Mouse (Mus musculus) MEL (cell line): ENCODE results near the gene Gpat3. TPM values are rescaled to one million over a fixed set of nuclear protein-coding genes. Genes with fewer than 3 reads are reported as not detected.

Experiments used
- DNase-seq: peaks from one replicate; pipeline ENCODE4 v3.0.0; 2011; ENCODE audit warnings: low read depth, low spot score
- H3K27ac ChIP-seq: 2 replicates; pipeline ENCODE4 v1.5.1; 2012; ENCODE audit warnings: low read depth, mild to moderate bottlenecking, control low read depth, low read length, moderate library complexity; ENCODE audit not compliant: control insufficient read depth
- H3K27me3 ChIP-seq, 2 experiments: fragments of 150-350 bp in 1 of 2; sonication (generic) in 1 of 2; 2 replicates each; pipeline ENCODE4 v1.6.1; 2012; ENCODE audit warnings: low read length in 2 of 2, mild to moderate bottlenecking in 2 of 2, improper control_type of control experiment in 1 of 2, moderate library complexity in 1 of 2; ENCODE audit not compliant: insufficient read depth in 2 of 2, control insufficient read depth in 1 of 2
- H3K36me3 ChIP-seq, 2 experiments: 2 replicates each; pipeline ENCODE4 v1.6.1; 2012 to 2014; ENCODE audit warnings: low read length in 2 of 2, improper control_type of control experiment in 1 of 2, inconsistent platforms in 1 of 2, mild to moderate bottlenecking in 1 of 2; ENCODE audit not compliant: insufficient read depth in 2 of 2, control insufficient read depth in 1 of 2
- H3K4me1 ChIP-seq, 2 experiments: fragments of 150-350 bp in 1 of 2; sonication (generic) in 1 of 2; 2 replicates each; pipeline ENCODE4 v1.6.1; 2012; ENCODE audit warnings: low read length in 2 of 2, improper control_type of control experiment in 1 of 2, mild to moderate bottlenecking in 1 of 2; ENCODE audit not compliant: insufficient read depth in 2 of 2, control insufficient read depth in 1 of 2
- H3K4me3 ChIP-seq, 2 experiments: fragments of 150-350 bp in 1 of 2; sonication (generic) in 1 of 2; 2 replicates each; pipeline ENCODE4 v1.5.1; 2012; ENCODE audit warnings: low read depth in 2 of 2, low read length in 2 of 2, mild to moderate bottlenecking in 2 of 2, moderate library complexity in 2 of 2, control low read depth in 1 of 2, improper control_type of control experiment in 1 of 2; ENCODE audit not compliant: control insufficient read depth in 1 of 2, insufficient read depth in 1 of 2
- H3K79me2 ChIP-seq: 2 replicates; pipeline ENCODE4 v1.6.1; 2012; ENCODE audit warnings: mild to moderate bottlenecking, low read length, moderate library complexity; ENCODE audit not compliant: control insufficient read depth, poor library complexity, insufficient read depth
- H3K9ac ChIP-seq: 2 replicates; pipeline ENCODE4 v1.6.1; 2012; ENCODE audit warnings: low read depth, mild to moderate bottlenecking, control low read depth, low read length, moderate library complexity; ENCODE audit not compliant: control insufficient read depth, poor library complexity, severe bottlenecking
- H3K9me3 ChIP-seq: fragments of 150-350 bp; sonication (generic); replicated peaks from 2 replicates; pipeline ENCODE4 v1.6.1; 2012; ENCODE audit warnings: mild to moderate bottlenecking, low read length, improper control_type of control experiment, moderate library complexity; ENCODE audit not compliant: insufficient read depth
- CHD1 ChIP-seq: IDR thresholded peaks from 2 replicates; pipeline ENCODE4 v1.6.1; 2012; ENCODE audit warnings: low read depth, mild to moderate bottlenecking, inconsistent platforms, low read length, improper control_type of control experiment
- CHD2 ChIP-seq: IDR thresholded peaks from 2 replicates; pipeline ENCODE4 v1.6.1; 2011; ENCODE audit warnings: low read length, improper control_type of control experiment
- CTCF ChIP-seq, 3 experiments: IDR thresholded peaks in 2 of 3; conservative IDR thresholded peaks in 1 of 3; 2 replicates each; pipeline ENCODE4 v1.5.1; 2011 to 2012; ENCODE audit warnings: low read length in 3 of 3, low read depth in 2 of 3, mild to moderate bottlenecking in 2 of 3, improper control_type of control experiment in 1 of 3, inconsistent platforms in 1 of 3, mixed read lengths in 1 of 3, moderate library complexity in 1 of 3; ENCODE audit not compliant: control insufficient read depth in 1 of 3, insufficient read depth in 1 of 3, poor library complexity in 1 of 3, severe bottlenecking in 1 of 3
- EP300 ChIP-seq, 2 experiments: IDR thresholded peaks; 2 replicates each; pipeline ENCODE4 v1.6.1; 2011; ENCODE audit warnings: improper control_type of control experiment in 2 of 2, low read length in 2 of 2, low read depth in 1 of 2, mild to moderate bottlenecking in 1 of 2
- ETS1 ChIP-seq: IDR thresholded peaks from 2 replicates; pipeline ENCODE4 v1.6.1; 2012; ENCODE audit warnings: low read depth, mild to moderate bottlenecking, inconsistent platforms, low read length, improper control_type of control experiment, moderate library complexity
- GABPA ChIP-seq: IDR thresholded peaks from 2 replicates; pipeline ENCODE4 v1.6.1; 2012; ENCODE audit warnings: low read depth, mild to moderate bottlenecking, inconsistent platforms, low read length, improper control_type of control experiment, moderate library complexity
- HCFC1 ChIP-seq: IDR thresholded peaks from 2 replicates; pipeline ENCODE4 v1.6.1; 2012; ENCODE audit warnings: low read depth, mild to moderate bottlenecking, inconsistent platforms, low read length, improper control_type of control experiment, moderate library complexity
- JUND ChIP-seq: IDR thresholded peaks from 2 replicates; pipeline ENCODE4 v1.6.1; 2011; ENCODE audit warnings: low read depth, mild to moderate bottlenecking, improper control_type of control experiment, low read length
- KAT2A ChIP-seq: conservative IDR thresholded peaks from 2 replicates; pipeline ENCODE4 v1.6.1; 2012; ENCODE audit warnings: low read depth, low read length, improper control_type of control experiment, inconsistent platforms
- MAFK ChIP-seq: IDR thresholded peaks from 2 replicates; pipeline ENCODE4 v1.6.1; 2011; ENCODE audit warnings: low read depth, mild to moderate bottlenecking, low read length, improper control_type of control experiment, borderline replicate concordance
- MAX ChIP-seq: IDR thresholded peaks from 2 replicates; pipeline ENCODE4 v1.6.1; 2011; ENCODE audit warnings: low read length, improper control_type of control experiment
- MAZ ChIP-seq: IDR thresholded peaks from 2 replicates; pipeline ENCODE4 v1.6.1; 2012; ENCODE audit warnings: low read depth, mild to moderate bottlenecking, inconsistent platforms, low read length, improper control_type of control experiment
- MEF2A ChIP-seq: IDR thresholded peaks from 2 replicates; pipeline ENCODE4 v1.6.1; 2014; ENCODE audit warnings: low read depth, mild to moderate bottlenecking, inconsistent platforms, low read length, improper control_type of control experiment; ENCODE audit not compliant: poor library complexity, insufficient replicate concordance, severe bottlenecking; ENCODE audit errors: extremely low read depth
- MXI1 ChIP-seq: IDR thresholded peaks from 2 replicates; pipeline ENCODE4 v1.6.1; 2011; ENCODE audit warnings: mild to moderate bottlenecking, low read depth, low read length, improper control_type of control experiment
- MYC ChIP-seq: IDR thresholded peaks from 2 replicates; pipeline ENCODE4 v1.6.1; 2011; ENCODE audit warnings: low read depth, mild to moderate bottlenecking, low read length, improper control_type of control experiment, moderate library complexity
- NRF1 ChIP-seq: IDR thresholded peaks from 2 replicates; pipeline ENCODE4 v1.6.1; 2014; ENCODE audit warnings: low read depth, mild to moderate bottlenecking, inconsistent platforms, low read length, improper control_type of control experiment, moderate library complexity; ENCODE audit not compliant: poor library complexity, insufficient read depth, severe bottlenecking
- POLR2A ChIP-seq, 2 experiments: IDR thresholded peaks; 2 replicates each; pipeline ENCODE4 v1.6.1; 2011 to 2012; ENCODE audit warnings: low read length in 2 of 2, mild to moderate bottlenecking in 2 of 2, control low read depth in 1 of 2, improper control_type of control experiment in 1 of 2, low read depth in 1 of 2, moderate library complexity in 1 of 2; ENCODE audit not compliant: control insufficient read depth in 1 of 2, insufficient read depth in 1 of 2, poor library complexity in 1 of 2
- RAD21 ChIP-seq: IDR thresholded peaks from 2 replicates; pipeline ENCODE4 v1.6.1; 2011; ENCODE audit warnings: mild to moderate bottlenecking, low read depth, low read length, improper control_type of control experiment
- RCOR1 ChIP-seq: IDR thresholded peaks from 2 replicates; pipeline ENCODE4 v1.6.1; 2012; ENCODE audit warnings: low read depth, mild to moderate bottlenecking, inconsistent platforms, low read length, improper control_type of control experiment
- SIN3A ChIP-seq: IDR thresholded peaks from 2 replicates; pipeline ENCODE4 v1.6.1; 2012; ENCODE audit warnings: low read length, improper control_type of control experiment, inconsistent platforms
- TAL1 ChIP-seq: IDR thresholded peaks from 2 replicates; pipeline ENCODE4 v1.6.1; 2012; ENCODE audit warnings: mild to moderate bottlenecking, inconsistent platforms, low read length, moderate library complexity, mixed read lengths
- TBP ChIP-seq: IDR thresholded peaks from 2 replicates; pipeline ENCODE4 v1.8.0; 2011; ENCODE audit warnings: low read depth, low read length, improper control_type of control experiment
- TCF12 ChIP-seq: IDR thresholded peaks from 2 replicates; pipeline ENCODE4 v1.6.1; 2014; ENCODE audit warnings: low read depth, mild to moderate bottlenecking, inconsistent platforms, low read length, improper control_type of control experiment, moderate library complexity
- UBTF ChIP-seq: IDR thresholded peaks from 2 replicates; pipeline ENCODE4 v1.6.1; 2012; ENCODE audit warnings: low read depth, mild to moderate bottlenecking, inconsistent platforms, low read length, improper control_type of control experiment, moderate library complexity, borderline replicate concordance; ENCODE audit not compliant: insufficient read depth
- polyA plus RNA-seq, 2 experiments: library from polyadenylated mRNA; stranded (reverse) in 1 of 2; unstranded in 1 of 2; fragments of >175 nt in 1 of 2; fragments of >200 nt in 1 of 2; gene quantifications; 2 replicates each; pipeline versions ENCODE4 v1.2.1 to v1.2.4; 2012; ENCODE audit warnings: low replicate concordance in 2 of 2, low read depth in 1 of 2; ENCODE audit not compliant: insufficient read length in 2 of 2, insufficient read depth in 1 of 2, missing spikeins in 1 of 2
- total RNA-seq: library from RNA; depleted of rRNA; stranded (reverse); fragments of 300-350 nt; gene quantifications from 2 replicates; pipeline ENCODE4 v1.2.3, GENCODE M21; 2012

Gene Gpat3
- total and polyA plus RNA-seq, 3 experiments: 0.04 to 0.13 TPM; not detected in 1

DNA sequence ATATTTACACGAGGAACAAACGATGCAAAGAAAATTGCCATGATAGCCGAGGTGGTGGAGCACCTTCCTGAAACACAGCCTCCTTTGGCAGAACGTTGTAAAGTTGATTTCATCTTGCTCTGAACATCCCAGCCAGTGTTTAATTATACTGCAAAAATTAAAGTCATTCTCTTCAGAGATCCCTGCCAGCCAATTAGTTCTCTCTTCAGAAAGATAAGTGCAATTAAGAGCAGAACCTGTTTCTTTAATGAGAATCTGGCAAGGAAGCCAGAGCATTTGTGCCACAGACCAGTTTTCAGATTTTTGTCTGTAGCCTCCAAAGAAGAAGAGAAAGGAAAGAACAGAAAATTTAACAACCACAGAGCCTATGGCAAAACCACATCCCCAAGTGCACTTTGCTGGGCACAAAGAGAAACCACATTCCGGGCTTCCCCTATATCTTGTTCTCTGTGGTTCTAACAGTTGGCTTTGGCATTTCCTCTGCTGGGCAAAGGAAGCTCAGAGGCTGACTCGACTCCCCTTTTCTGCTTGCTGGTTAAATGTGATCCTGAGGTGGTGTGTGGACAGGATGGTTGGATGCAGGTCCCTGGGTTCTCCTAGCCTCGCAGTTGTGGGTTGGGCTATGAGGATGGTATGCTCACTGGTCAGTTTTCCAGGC is 40.9 kb downstream of the Gpat3 start:
- DNase-seq: no peak
- no peaks in the 10 kb centered on the region for H3K79me2 ChIP-seq
- no peak overlapping the region for H3K27ac ChIP-seq
- H3K4me1 ChIP-seq: no peaks in the 10 kb centered on the region
- no peak overlapping the region for H3K4me3 ChIP-seq
- TF ChIP-seq TAL1 (no peak), TCF12 (no peak), JUND (no peak), GABPA (no peak), RAD21 (no peak), MAX (no peak), UBTF (no peak), SIN3A (no peak), MAZ (no peak), NRF1 (no peak)
- no peaks in the 10 kb centered on the region for H3K36me3 ChIP-seq
- H3K9me3 ChIP-seq: no peaks in the 10 kb centered on the region
- no peak overlapping the region for H3K9ac ChIP-seq
- H3K27me3 ChIP-seq: no peaks in the 10 kb centered on the region

- Histone ChIP-seq H3K27ac (no peak overlapping the region), H3K9ac (no peak overlapping the region), H3K4me3 (no peak overlapping the region), H3K79me2 (no peaks in the 10 kb centered on the region), H3K9me3 (no peaks in the 10 kb centered on the region), H3K27me3 (no peaks in the 10 kb centered on the region), H3K4me1 (no peaks in the 10 kb centered on the region), H3K36me3 (no peaks in the 10 kb centered on the region)
- no peak for TF ChIP-seq MXI1
- TF ChIP-seq CHD1: no peak
- no peak for TF ChIP-seq NRF1
- TF ChIP-seq SIN3A: no peak
- no peak for TF ChIP-seq ETS1
- TF ChIP-seq TBP: no peak
- TF ChIP-seq RCOR1: no peak
- no peak for TF ChIP-seq KAT2A
- TF ChIP-seq CTCF (IDR thresholded peaks at IDR 0.05 in 2 of 3, conservative IDR thresholded peaks at IDR 0.05 in 1 of 3; ENCODE audit: control insufficient read depth in 1 of 3, insufficient read depth in 1 of 3, low read depth in 2 of 3, low read length in 3 of 3, poor library complexity in 1 of 3, severe bottlenecking in 1 of 3): no peak
- no peak for TF ChIP-seq EP300 (IDR thresholded peaks at IDR 0.05; ENCODE audit: low read depth in 1 of 2, low read length in 2 of 2)
- TF ChIP-seq MAX: no peak
- no peak for TF ChIP-seq POLR2A (IDR thresholded peaks at IDR 0.05; ENCODE audit: control insufficient read depth in 1 of 2, insufficient read depth in 1 of 2, low read depth in 1 of 2, low read length in 2 of 2, poor library complexity in 1 of 2)
- TF ChIP-seq MYC: no peak
- TF ChIP-seq HCFC1: no peak
- no peak for TF ChIP-seq RAD21
- TF ChIP-seq CHD2: no peak
- TF ChIP-seq MEF2A: no peak
- no peak for TF ChIP-seq UBTF
- no peak for TF ChIP-seq MAFK
- DNase-seq: no peak
Measured at GRCm38 (mm10) chr5:100896199-100896598, 50.7 kb downstream of the Gpat3 start.
